Mouse (Mus musculus): ENCODE measurements around the gene Tll2.

Gene Tll2

DNA sequence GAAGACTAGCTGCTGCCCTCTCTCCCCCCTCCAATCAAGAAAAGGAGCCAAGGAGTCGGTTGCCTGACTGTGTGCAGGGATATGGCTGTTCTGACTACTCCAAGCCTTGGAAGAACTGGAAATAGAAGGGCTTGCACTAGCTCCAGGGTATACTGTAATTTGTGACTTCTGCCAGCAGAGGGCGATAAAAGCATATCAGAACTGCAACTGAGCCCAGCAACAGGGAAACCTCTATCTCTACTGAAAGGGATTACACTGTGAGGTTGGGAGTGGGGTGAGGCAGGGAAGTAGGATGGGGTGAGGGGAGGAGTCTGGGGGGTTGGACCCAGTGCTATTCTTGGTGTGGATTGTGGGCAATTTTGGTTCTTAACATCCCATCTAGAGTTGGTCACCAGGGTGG, 119.9 kb downstream of the Tll2 start:
- DNase-seq (ENCODE audit: low read depth), result peak; percentile 77

DNA sequence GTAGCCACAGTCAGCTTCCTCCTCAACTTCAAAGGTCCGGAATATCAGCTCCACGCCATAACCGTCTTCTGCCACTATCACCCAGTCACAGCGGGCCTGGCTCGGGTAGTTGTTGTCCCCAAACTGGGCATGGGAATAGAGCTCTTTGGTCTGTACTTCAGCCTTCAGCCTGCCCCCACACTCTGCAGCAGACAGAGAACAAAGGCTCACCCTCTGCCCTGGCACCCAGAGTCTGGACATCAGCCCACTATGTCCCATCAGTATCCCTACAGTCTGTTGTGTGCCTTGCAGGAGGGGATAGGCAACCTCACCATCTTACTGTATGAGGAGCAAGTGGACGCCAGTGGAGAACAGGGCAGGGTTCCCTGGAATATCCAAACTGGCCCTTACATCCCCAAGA, 120.3 kb downstream of the Tll2 start:
- no peak for DNase-seq (ENCODE audit: low read depth)

DNA sequence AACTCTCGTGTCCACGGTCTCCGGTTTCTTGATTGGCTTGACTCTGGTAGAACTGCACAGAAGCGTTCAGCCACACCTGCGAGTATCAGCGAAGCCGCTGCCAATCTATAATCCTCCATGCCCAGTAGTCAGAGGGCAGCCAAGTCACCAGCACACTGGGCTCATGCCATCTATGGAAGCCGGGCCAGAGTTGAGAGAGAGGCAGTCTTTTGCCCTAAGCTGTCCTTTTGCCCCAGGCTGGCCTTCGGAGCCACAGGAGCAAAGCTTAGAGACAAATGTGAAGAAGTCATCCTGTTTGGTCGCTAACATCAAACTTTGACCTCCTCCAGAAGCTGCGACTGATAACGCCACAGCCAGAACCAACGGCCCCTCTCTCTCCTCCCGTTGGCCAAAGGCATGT, 123.0 kb downstream of the Tll2 start:
- no peak for DNase-seq (ENCODE audit: low read depth)

DNA sequence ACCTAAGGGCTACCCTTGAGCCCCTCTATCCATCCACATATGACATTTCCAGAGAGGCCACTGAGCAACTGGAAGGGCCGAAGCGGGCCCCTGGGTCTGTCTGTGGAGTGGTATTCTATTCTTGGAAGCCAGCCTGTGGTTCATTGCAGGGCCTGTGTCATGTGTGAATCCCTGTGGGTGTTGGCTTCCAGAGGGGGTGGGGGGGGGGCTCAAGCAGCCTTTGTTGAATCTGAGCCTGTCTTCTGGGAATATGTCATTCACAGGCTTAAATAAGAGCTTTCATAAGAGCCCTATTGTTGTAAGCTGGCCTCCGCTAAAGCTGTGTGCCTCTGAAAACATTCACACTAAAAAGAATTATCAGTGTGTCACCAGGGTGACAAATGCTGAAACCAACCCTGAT, 125.0 kb downstream of the Tll2 start:
- DNase-seq (ENCODE audit: low read depth), result no peak

DNA sequence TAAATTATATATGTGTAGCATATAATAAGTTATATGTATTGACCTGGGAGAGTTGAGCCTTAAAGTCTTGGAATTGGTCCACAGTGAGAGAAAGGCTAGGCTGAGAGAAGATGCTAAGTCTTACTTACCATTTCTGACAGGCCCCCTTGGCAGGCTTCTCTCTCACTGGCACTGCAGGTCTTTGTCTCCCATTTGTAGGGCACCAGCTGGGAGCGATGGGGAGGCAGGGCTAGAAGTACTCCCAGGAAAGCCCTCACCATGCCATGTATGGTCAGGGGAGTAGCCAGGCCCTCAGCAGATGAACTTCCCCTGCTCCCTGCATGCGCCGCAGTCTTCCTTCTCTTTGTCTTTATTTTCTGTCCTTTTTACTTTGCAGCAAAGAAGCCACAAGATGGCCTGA, 129.7 kb downstream of the Tll2 start, which contains the start of gene Opalin:
TSS of gene Opalin (minus strand) at position 208 of the 400 bp plus-strand sequence.
- no peak for DNase-seq (ENCODE audit: low read depth)

DNA sequence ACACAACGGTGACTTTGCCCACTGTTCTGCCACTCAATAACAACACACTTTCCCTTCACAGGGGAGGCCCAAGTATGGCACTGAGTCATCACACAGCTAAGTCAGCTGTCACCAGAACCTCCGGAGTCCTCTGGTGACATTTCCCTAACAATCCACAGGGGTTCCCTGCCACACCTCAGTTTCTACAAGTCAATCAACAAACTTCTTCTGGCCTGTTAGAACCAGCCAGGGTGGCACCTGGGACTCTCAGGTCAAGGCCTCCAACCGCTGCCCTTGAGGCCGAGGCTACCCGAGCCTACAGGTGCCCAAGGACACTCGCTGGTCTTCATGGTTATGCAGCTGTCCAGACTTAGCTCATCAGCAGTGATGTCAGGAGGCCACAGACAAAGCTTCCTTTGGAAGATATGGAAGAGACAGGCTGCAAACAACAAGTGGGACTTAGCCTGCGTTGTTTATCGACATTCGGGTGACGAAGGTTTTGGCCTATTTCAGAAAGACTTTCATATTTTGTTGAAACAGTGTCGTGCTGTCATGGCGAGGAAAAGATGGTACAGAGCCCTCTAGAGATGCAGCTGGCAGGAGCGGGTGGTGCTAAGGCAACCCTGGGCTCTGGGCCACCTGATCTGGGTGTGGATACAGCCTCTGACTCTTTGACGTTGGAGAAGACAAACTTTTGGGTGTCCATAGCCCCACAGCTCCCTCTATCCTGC, 132.7 kb downstream of the Tll2 start:
- DNase-seq (ENCODE audit: low read depth), result no peak

DNA sequence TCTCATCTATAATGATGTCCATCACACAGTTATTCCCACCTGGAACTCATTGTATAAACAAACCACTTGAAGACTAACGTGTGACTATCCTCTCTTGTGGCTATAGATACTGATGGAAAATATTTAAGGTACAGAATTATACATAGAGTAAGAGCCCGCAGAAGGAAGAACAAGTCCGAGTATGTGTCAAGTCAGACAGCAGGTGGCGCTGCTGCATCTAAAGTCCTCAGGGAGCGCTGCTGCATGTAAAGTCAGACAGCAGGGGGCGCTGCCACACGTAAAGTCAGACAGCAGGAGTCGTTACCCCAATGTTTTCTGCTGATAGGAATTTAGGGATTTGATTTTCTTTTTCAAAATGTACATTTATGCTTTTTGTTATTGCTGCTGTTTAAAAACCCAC, 135.1 kb downstream of the Tll2 start:
- peak; percentile 97 for DNase-seq (ENCODE audit: low read depth)

DNA sequence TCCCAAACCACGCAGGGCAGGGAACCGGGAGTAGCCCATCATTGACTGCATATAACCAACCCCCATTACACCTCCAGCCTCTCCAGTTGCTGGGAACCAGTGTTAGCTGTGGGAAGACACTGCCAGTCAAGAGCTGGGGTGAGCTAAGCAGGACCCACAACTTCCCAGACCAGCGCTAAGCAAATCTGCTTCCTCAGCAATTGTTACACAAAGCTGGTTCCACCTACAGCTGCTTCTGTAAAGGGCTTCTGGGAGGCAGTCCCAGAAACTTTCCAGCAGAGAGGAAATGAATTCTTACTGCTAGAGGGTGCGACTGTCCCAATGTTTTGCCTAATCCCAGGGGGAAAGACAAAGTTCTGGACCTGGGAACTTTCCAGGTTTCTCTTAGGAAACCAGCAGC, 151.9 kb downstream of the Tll2 start:
- no peak for DNase-seq (ENCODE audit: low read depth)

DNA sequence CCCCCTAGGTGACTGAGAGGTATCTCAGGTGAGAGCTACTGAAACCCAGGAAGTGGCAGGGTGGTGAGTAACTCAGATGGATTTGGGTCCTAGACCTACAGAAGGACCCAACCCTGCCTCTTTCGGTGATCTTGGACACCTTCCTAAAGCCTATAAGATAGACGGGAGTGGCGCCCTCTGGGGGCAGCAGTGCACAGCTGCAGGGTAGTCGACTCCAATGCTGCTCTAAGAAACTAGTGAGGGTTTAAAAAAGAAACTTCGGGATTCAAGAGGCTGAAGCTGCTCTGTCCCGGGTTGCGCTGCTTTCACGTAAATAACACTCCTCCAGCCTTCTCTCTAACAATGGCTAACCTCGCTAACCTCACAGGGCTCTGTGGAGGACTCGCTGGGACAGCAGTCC, 153.1 kb downstream of the Tll2 start:
- peak; percentile 85 for DNase-seq (ENCODE audit: low read depth)

DNA sequence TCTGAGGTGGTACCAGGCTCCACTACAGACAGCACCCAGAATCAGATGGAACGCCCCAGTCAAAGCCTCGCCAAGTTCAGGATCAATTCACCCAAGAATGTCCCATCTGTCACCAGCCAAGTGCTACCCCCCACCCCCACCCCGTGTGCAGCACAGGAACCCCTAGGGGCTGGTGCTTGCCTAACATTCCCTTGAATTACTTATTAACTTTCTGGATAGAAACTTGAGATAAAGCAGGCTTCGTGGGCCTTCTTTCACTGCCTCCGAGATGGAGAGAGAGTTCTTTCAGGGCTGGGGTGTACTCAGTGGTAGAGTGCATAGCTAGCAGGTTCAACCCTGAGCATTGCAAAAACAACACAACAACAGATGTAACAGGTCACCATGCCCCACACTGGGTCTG, 154.4 kb downstream of the Tll2 start:
- no peak for DNase-seq (ENCODE audit: low read depth)

DNA sequence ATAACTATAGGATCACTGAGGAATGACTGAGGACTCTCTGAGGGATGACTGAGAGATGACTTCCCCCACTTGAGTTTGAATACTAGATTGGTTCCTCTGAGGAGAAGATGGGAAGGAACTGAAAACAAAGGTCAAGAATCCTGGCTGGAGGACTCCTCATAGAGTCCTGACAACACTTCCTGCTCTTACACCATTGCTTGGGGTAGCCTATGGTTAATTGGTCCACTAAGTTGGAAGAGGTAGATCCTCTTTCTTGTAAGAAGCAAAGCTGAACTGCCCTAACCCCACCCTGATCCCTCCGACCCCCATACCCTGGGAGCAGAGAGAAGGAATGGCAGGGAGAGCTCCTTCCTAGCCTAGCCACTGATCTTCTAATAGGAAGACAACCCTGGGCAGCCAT, 154.9 kb downstream of the Tll2 start:
- DNase-seq (ENCODE audit: low read depth), result no peak

DNA sequence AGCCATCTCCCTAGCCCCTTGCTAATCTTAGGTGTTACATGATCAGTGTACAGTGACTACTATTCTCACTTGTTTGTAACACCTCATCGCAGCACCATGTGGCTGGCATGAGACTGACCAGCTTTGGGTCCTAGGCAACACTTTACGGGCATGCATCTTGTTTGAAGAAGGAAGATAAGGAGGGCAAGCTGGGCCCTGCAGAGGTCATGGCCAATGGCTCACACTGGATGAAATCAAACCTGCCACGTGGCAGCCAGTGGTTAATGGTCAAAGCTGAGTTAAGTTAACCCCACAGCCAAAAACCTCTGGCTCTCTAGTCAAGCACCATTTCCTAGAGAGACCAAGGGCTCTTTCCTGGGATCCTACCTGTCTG, 158.5 kb downstream of the Tll2 start:
- DNase-seq (ENCODE audit: low read depth), result no peak

DNA sequence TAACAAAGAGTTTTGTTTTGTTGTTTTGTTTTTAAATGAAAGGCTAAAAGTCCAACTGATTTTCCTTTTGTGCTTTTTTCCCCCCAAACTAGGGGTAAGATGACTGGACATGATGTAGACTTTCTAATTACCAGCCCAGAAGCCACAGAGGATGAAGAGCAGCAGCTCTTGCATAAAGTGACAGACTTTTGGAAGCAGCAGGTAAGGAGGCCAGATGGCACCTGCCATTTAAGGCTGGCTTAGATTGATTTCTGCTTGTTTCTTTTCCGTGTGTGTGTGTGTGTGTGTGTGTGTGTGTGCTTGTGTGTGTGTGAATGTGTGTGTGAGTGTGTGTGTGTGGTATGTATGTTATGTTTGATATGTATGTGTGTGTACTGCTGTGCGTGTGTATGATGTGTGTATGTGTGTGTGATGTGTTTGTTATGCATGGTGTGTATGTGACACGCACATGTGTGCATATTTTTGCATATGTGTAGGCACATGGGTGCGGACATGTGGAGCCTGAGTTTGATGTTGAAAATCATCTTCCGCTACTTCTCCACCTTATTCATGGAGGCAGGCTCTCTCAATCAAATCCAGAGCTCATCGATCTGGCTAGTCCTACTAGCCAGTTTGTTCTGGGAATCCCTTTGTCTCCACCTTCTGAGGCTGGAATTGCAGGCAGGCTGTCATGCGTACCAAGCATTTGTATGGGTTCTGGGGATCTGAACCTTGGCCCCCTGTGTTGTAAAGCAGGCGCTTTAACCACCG, 159.0 kb downstream of the Tll2 start:
- no peak for DNase-seq (ENCODE audit: low read depth)

DNA sequence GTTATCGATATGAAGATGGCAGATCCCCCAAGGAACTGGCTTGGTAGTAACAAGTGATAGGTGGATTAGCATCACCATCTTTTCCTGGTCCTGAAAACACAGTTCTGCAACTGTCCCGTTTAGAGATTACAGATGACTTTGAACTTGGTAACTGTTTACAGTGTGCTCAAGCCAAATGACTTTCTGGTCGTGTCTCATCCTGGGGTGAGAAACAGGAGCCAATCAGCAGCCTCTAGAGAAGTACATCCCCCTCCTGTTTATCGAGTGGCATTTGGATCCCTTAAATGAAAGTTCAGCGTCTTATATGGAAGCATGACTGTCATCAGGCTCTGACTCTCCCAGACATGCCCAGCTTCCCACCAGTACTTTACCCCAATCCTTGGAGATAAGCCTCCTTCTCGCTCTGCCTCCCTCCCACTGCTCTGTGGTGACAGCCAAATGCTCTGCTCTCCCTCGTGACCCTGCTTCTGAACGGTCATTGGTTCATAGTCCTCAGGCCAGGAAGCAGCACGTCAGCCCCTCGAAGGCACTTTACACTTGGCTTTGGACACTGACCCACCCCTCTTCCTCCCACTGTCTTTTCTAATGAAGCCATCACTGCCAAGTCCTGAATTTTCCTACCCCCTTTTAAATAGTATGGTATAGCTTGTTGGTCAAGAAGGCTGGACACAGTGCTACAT, 161.4 kb downstream of the Tll2 start:
- no peak for DNase-seq (ENCODE audit: low read depth)

DNA sequence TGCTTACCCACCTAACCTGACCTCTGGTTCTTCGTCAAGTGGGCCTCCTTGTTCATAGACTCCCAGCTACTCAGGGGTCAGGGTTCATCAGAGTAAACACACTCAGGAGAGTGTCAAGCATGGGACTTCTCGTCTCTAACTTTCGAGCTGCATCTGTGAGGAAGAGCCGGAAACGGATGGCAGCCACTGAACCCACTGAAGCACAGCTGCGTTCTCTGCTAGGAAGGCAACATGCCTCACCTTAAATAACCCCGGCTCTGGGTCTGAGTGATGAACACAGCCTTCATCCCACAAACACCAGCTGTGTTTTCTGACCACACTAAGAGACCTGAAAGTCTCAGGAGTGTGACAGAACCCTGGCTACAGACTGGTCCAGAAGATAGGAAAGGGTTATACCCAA, 167.5 kb downstream of the Tll2 start:
- peak; percentile 70 for DNase-seq (ENCODE audit: low read depth)

DNA sequence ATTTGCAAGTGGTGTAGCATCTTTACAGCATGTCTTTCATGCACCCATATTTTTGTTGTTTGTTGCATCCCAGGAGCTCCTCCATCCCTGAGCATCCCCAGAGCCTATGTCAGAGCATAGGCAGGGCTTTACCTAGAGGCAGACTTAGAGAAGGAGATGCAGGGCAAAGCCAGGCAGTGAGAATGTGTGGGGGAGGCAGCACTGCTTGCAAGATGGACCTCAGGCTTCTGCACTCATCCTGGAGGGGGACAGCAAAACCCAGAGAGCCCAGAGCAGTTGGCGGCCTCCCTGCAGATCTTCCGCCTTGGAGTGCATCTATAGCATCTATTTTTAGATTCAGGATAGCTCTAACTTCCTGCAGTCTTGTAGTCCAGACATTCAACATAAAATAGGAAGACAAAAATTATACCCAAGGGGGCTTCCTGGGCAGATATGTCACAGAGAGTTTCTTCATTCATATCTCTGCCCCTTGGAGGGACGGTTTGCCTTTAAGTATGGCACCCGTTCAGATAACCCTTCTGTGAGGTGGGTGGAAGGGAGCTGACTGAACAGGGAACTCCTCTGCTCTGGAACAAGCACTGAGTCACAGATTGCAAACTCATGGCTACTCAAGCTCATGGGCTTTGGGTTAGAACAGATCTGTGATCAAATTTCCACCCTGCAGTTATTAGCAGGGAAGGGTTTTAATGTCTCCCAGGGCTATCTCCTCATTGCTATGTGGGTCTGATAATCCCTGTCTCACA, 170.7 kb downstream of the Tll2 start:
- DNase-seq (ENCODE audit: low read depth), result no peak

Data from naive thymus-derived CD4-positive, alpha-beta T cell, adult 2 months (primary cell).